In the genomic region with DNA sequence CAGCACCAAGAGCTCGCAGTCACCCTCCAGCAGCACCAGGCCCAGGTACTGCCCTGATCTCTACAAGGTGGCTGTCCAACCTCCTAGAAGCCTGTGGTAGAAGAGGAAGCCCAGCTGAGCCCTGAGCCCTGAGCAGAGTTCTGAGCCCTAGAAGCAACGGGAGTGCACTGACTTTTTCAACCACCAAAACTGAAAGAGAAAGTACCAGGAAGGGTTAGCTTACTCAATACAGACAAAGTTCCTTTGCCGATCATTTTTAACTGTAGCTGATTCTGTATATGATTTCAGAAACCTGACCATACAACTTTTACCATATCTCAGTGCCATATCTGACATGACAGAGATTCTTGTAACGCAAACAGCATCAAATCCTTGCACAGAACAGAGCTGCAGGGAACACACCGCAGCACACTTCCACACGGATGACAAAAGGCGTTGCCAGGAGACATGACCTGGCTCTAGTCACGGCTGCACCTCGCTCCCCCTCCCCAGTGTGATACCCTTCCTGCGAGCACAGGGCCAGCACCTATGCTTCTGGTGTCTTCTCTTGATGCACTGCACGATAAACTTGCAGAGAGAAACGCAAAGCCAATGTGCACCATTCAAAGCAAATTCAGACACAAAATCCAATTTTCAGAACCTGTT, we compare ENCODE assay signal across 16 mouse cellular contexts. TPM values are rescaled to one million over a fixed set of nuclear protein-coding genes. Genes with fewer than 3 reads are reported as not detected.
DNase-seq lines count a peak whose midpoint lies in the region; ATAC-seq and TF ChIP-seq lines count a peak whose summit lies in the region.
"Had no signal": no experiment of that assay in that cellular context is flagged by ENCODE, and none has a peak within 500 bp of the region (broad histone marks: within the 10 kb centered on the region; RNA-seq: fewer than 3 reads in every experiment).

No protein-coding gene starts in this region.

- peak overlapping the region; percentile 63 for H3K27ac ChIP-seq in liver, adult 2 months (replicated peaks; ENCODE audit: insufficient read depth, low read depth, low read length)
- H3K27ac ChIP-seq in intestine, embryonic 16.5 days (ENCODE audit: low read length): peak overlapping the region; percentile 57
- no peak overlapping the region for H3K27ac ChIP-seq in forebrain, embryonic 16.5 days (ENCODE audit: low read length)
- H3K27ac ChIP-seq in hindbrain, postnatal 0 days: no peak overlapping the region
- H3K27ac ChIP-seq: neural tube, embryonic 13.5 days had no signal

- H3K9me3 ChIP-seq in intestine, embryonic 16.5 days (ENCODE audit: control insufficient read depth, low read length): no peaks in the 10 kb centered on the region
- H3K9me3 ChIP-seq in forebrain, embryonic 16.5 days (ENCODE audit: control insufficient read depth, low read length): no peaks in the 10 kb centered on the region
- H3K9me3 ChIP-seq in hindbrain, postnatal 0 days (ENCODE audit: low read length): no peaks in the 10 kb centered on the region
- H3K9me3 ChIP-seq: neural tube, embryonic 13.5 days had no signal

- H3K79me2 ChIP-seq in liver, adult 2 months (ENCODE audit: control insufficient read depth, insufficient read depth, low read length): peaks cover 35% of the 10 kb centered on the region

- peak overlapping the region; percentile 27 for H3K4me3 ChIP-seq in liver, adult 2 months (ENCODE audit: insufficient read depth, low read depth, low read length)
- H3K4me3 ChIP-seq in intestine, embryonic 16.5 days (ENCODE audit: low read length): peak overlapping the region; percentile 34
- no peak overlapping the region for H3K4me3 ChIP-seq in forebrain, embryonic 16.5 days (replicated peaks; ENCODE audit: low read length)
- H3K4me3 ChIP-seq in hindbrain, postnatal 0 days (ENCODE audit: low read length): no peak overlapping the region
- H3K4me3 ChIP-seq: neural tube, embryonic 13.5 days had no signal

- no peak for TF ChIP-seq CTCF in liver, adult 2 months (IDR thresholded peaks at IDR 0.05; ENCODE audit: low read depth, low read length)
- no peak for TF ChIP-seq CTCF in hindbrain, postnatal 0 days (IDR thresholded peaks at IDR 0.05; ENCODE audit: low read depth)

- H3K9ac ChIP-seq in liver, adult 2 months (ENCODE audit: low read depth, low read length): peak overlapping the region; percentile 49
- H3K9ac ChIP-seq in intestine, embryonic 16.5 days (ENCODE audit: low read depth, low read length): peak overlapping the region; percentile 54
- no peak overlapping the region for H3K9ac ChIP-seq in forebrain, embryonic 16.5 days (replicated peaks; ENCODE audit: low read depth, low read length)
- H3K9ac ChIP-seq in hindbrain, postnatal 0 days (replicated peaks; ENCODE audit: low read length): no peak overlapping the region
- H3K9ac ChIP-seq: neural tube, embryonic 13.5 days had no signal

- H3K4me1 ChIP-seq in liver, adult 2 months (ENCODE audit: control insufficient read depth, insufficient read depth, low read length): peaks cover 44% of the 10 kb centered on the region
- peaks cover 54% of the 10 kb centered on the region for H3K4me1 ChIP-seq in intestine, embryonic 16.5 days (ENCODE audit: control insufficient read depth, insufficient read depth, low read length)
- H3K4me1 ChIP-seq in forebrain, embryonic 16.5 days (replicated peaks; ENCODE audit: control insufficient read depth, insufficient read depth, low read length): peaks cover 41% of the 10 kb centered on the region
- H3K4me1 ChIP-seq in hindbrain, postnatal 0 days (ENCODE audit: insufficient read depth, low read length): peaks cover 13% of the 10 kb centered on the region; the same call in 1 of the 2 replicates

- ATAC-seq in intestine, embryonic 16.5 days: 0 out of 2 replicates have a peak, but pooled peaks have one; percentile 1
- ATAC-seq in forebrain, embryonic 16.5 days: no peak
- no peak for ATAC-seq in hindbrain, postnatal 0 days
- ATAC-seq: Patski had no signal

- H3K4me2 ChIP-seq in intestine, embryonic 16.5 days (ENCODE audit: low read depth, low read length): peak overlapping the region; percentile 55
- no peak overlapping the region for H3K4me2 ChIP-seq in forebrain, embryonic 16.5 days (ENCODE audit: low read length)
- no peak overlapping the region for H3K4me2 ChIP-seq in hindbrain, postnatal 0 days (ENCODE audit: low read depth, low read length)
- H3K4me2 ChIP-seq: neural tube, embryonic 13.5 days had no signal

- no peaks in the 10 kb centered on the region for H3K36me3 ChIP-seq in liver, adult 2 months (ENCODE audit: control insufficient read depth, insufficient read depth, low read length)
- no peaks in the 10 kb centered on the region; the same call in 1 of the 2 replicates for H3K36me3 ChIP-seq in intestine, embryonic 16.5 days (ENCODE audit: control insufficient read depth, insufficient read depth, low read length)
- no peaks in the 10 kb centered on the region for H3K36me3 ChIP-seq in splenic B cell, adult 2 months (ENCODE audit: control insufficient read depth, insufficient read depth, low read length, poor library complexity, severe bottlenecking)
- peaks cover 7% of the 10 kb centered on the region for H3K36me3 ChIP-seq in forebrain, embryonic 16.5 days (ENCODE audit: control insufficient read depth, insufficient read depth)
- H3K36me3 ChIP-seq in hindbrain, postnatal 0 days (ENCODE audit: insufficient read depth, low read length): peaks cover 23% of the 10 kb centered on the region; the same call in 1 of the 2 replicates

- peak; percentile 81 for DNase-seq in liver, adult 2 months (ENCODE audit: extremely low read depth, low read depth, low spot score)
- DNase-seq in liver: no peak
- peak; percentile 19 for DNase-seq in T-cell, adult 2 months (ENCODE audit: low spot score)
- peak; percentile 51 for DNase-seq in splenic B cell, adult 2 months (ENCODE audit: low read depth, low spot score)
- DNase-seq in cerebellum, adult 11 months: no peak
- DNase-seq in hindbrain, postnatal 0 days (ENCODE audit: low spot score): no peak
- DNase-seq: adrenal gland, postnatal 10 days; cerebellum, adult 11-12 months; embryo, embryonic 11 days; kidney, postnatal 4 days; midbrain, embryonic 14.5 days; thymus, adult 18-20 months had no signal

- 33% methylated on average over 12 of the region's 12 CpGs for WGBS in liver, adult 2 months
- WGBS in intestine, embryonic 16.5 days: 76% methylated on average over 12 of the region's 12 CpGs
- 93% methylated on average over 12 of the region's 12 CpGs for WGBS in forebrain, embryonic 16.5 days
- WGBS in hindbrain, postnatal 0 days: 84% methylated on average over 12 of the region's 12 CpGs

- no peaks in the 10 kb centered on the region for H3K27me3 ChIP-seq in liver, adult 2 months (ENCODE audit: control insufficient read depth, insufficient read depth, low read length)
- H3K27me3 ChIP-seq in intestine, embryonic 16.5 days (replicated peaks; ENCODE audit: control insufficient read depth, insufficient read depth, low read length): no peaks in the 10 kb centered on the region
- H3K27me3 ChIP-seq in splenic B cell, adult 2 months (ENCODE audit: control insufficient read depth, insufficient read depth, low read length, poor library complexity, severe bottlenecking): no peaks in the 10 kb centered on the region
- no peaks in the 10 kb centered on the region for H3K27me3 ChIP-seq in forebrain, embryonic 16.5 days (replicated peaks; ENCODE audit: control insufficient read depth, insufficient read depth, low read length)
- H3K27me3 ChIP-seq in hindbrain, postnatal 0 days (ENCODE audit: insufficient read depth, low read length): no peaks in the 10 kb centered on the region
- H3K27me3 ChIP-seq: neural tube, embryonic 13.5 days; Patski had no signal

- TF ChIP-seq POLR2A in liver, adult 2 months (IDR thresholded peaks at IDR 0.05; ENCODE audit: extremely low read depth, insufficient read depth, low read length): no peak

RNA-seq across cellular contexts. Expression of a gene that starts 28.6 kb away (rescaled TPM):
- 10.8 and 12.0 TPM in 2 replicates for total RNA-seq in liver, adult 2 months (2014; rRNA removed)
- polyA plus RNA-seq in liver, adult 2 months (2012; rRNA removed): 17.5 and 25.5 TPM in 2 replicates
- 33.4 and 33.6 TPM in 2 replicates for polyA plus RNA-seq in intestine, embryonic 16.5 days (2015; fragmentation: Nextera tagmentation; extraction: Ambion mirVana)
- 65.6 and 65.8 TPM in 2 replicates for polyA plus RNA-seq in forebrain, embryonic 16.5 days (2015; fragmentation: Nextera tagmentation; extraction: Ambion mirVana)
- 69.8 and 77.2 TPM in 2 replicates for total RNA-seq in hindbrain, postnatal 0 days (2014; rRNA removed)
- 49.1 and 50.1 TPM in 2 replicates for polyA plus RNA-seq in hindbrain, postnatal 0 days (2015; fragmentation: Nextera tagmentation; extraction: Ambion mirVana)

Comparison
In these comparisons a context has a peak if more than half of its experiments do, and no peak if none do; other contexts are left out.
1. DNase-seq: peak in liver, adult 2 months (single experiment), T-cell, adult 2 months (single experiment) and splenic B cell, adult 2 months (single experiment); none in liver (single experiment), cerebellum, adult 11 months (single experiment) and hindbrain, postnatal 0 days (single experiment).
2. H3K27ac ChIP-seq: peak in liver, adult 2 months (single experiment) and intestine, embryonic 16.5 days (single experiment); none in forebrain, embryonic 16.5 days (single experiment) and hindbrain, postnatal 0 days (single experiment).
3. H3K4me3 ChIP-seq: peak in liver, adult 2 months (single experiment) and intestine, embryonic 16.5 days (single experiment); none in forebrain, embryonic 16.5 days (single experiment) and hindbrain, postnatal 0 days (single experiment).
4. H3K9ac ChIP-seq: peak in liver, adult 2 months (single experiment) and intestine, embryonic 16.5 days (single experiment); none in forebrain, embryonic 16.5 days (single experiment) and hindbrain, postnatal 0 days (single experiment).